Mouse (Mus musculus) hindbrain, embryonic 13.5 days (tissue): Measurements from ENCODE around the gene Zcwpw1. TPM values are rescaled to one million over a fixed set of nuclear protein-coding genes. Genes with fewer than 3 reads are reported as not detected.
"Not testable (repeated sequence)": the region's sequence is repeated elsewhere in the genome, so short reads cannot be mapped to it uniquely, and the experiment has no call there.

Source experiments
- ATAC-seq: fragments of 200-750 bp; cut with Nextera tagmentation; 2 replicates; pipeline ENCODE4 v1.8.0; 2017; ENCODE audit warnings: moderate TSS enrichment; ENCODE audit not compliant: low FRiP score
- H3K27ac ChIP-seq: fragments of 300-500 bp; sonication (generic); 2 replicates; pipeline ENCODE4 v1.5.1; 2015; ENCODE audit warnings: inconsistent platforms, mild to moderate bottlenecking, moderate library complexity
- H3K27me3 ChIP-seq: fragments of 300-500 bp; sonication (generic); 2 replicates; pipeline ENCODE4 v1.6.1; 2015; ENCODE audit warnings: mild to moderate bottlenecking, inconsistent platforms
- H3K36me3 ChIP-seq: fragments of 300-500 bp; sonication (generic); 2 replicates; pipeline ENCODE4 v1.6.1; 2015; ENCODE audit warnings: mild to moderate bottlenecking, inconsistent platforms
- H3K4me1 ChIP-seq: fragments of 300-500 bp; sonication (generic); replicated peaks from 2 replicates; pipeline ENCODE4 v1.6.1; 2015; ENCODE audit warnings: inconsistent platforms
- H3K4me2 ChIP-seq: fragments of 300-500 bp; sonication (generic); 2 replicates; pipeline ENCODE4 v1.6.1; 2015; ENCODE audit warnings: inconsistent platforms, mild to moderate bottlenecking, moderate library complexity
- H3K4me3 ChIP-seq: fragments of 300-500 bp; sonication (generic); 2 replicates; pipeline ENCODE4 v1.5.1; 2015; ENCODE audit warnings: mild to moderate bottlenecking, inconsistent platforms
- H3K9ac ChIP-seq: fragments of 300-500 bp; sonication (generic); 2 replicates; pipeline ENCODE4 v1.6.1; 2015; ENCODE audit warnings: mild to moderate bottlenecking, inconsistent platforms
- H3K9me3 ChIP-seq: fragments of 300-500 bp; sonication (generic); 2 replicates; pipeline ENCODE4 v1.6.1; 2016; ENCODE audit warnings: inconsistent platforms
- WGBS: fragments of 180-500 bp; shearing (Covaris S2); methylation state at CpG from one replicate; pipeline ENCODE4 v1.1.7; 2015; 5-methylcytosine and 5-hydroxymethylcytosine counted together
- polyA plus RNA-seq: library from polyadenylated mRNA; unstranded; fragments of >200 nt; fragmentation: Nextera tagmentation; extraction: Ambion mirVana; gene quantifications from 2 replicates; pipeline ENCODE4 v1.2.1, GENCODE M21; 2015

Gene Zcwpw1
- polyA plus RNA-seq, 1 experiment from 2014 or later, result 10.6 TPM

GRCm38 (mm10) chr5:137871644-137872380, 84.2 kb downstream of the Zcwpw1 start, which contains the start of gene Pilrb2:
TSS of gene Pilrb2 (minus strand) at chr5:137871815.
- not testable (repeated sequence) for H3K36me3 ChIP-seq, H3K27me3 ChIP-seq, H3K4me3 ChIP-seq, ATAC-seq, H3K27ac ChIP-seq, H3K9me3 ChIP-seq, H3K4me1 ChIP-seq, H3K4me2 ChIP-seq, H3K9ac ChIP-seq
- 85% methylated on average over 3 of the region's 3 CpGs for WGBS

Other genes with a start within 250 kb of the Zcwpw1 start
- gene Actl6b, start 234.3 kb upstream of the Zcwpw1 start, polyA plus RNA-seq, result 256 and 271 TPM in 2 replicates
- 3.4 and 3.8 TPM in 2 replicates for gene Tfr2, start 218.0 kb upstream of the Zcwpw1 start, polyA plus RNA-seq
- gene Mospd3, start 186.7 kb upstream of the Zcwpw1 start, polyA plus RNA-seq, result 49.1 and 49.6 TPM in 2 replicates
- 22.8 and 26.4 TPM in 2 replicates for gene Pcolce, start 174.0 kb upstream of the Zcwpw1 start, polyA plus RNA-seq
- 0.17 and 0.21 TPM in 2 replicates for gene Fbxo24, start 158.8 kb upstream of the Zcwpw1 start, polyA plus RNA-seq
- 19.9 and 23.4 TPM in 2 replicates for gene Lrch4, start 158.7 kb upstream of the Zcwpw1 start, polyA plus RNA-seq
- 7.9 and 8.9 TPM in 2 replicates for gene Gm20605, start 158.6 kb upstream of the Zcwpw1 start, polyA plus RNA-seq
- 4.8 and 5.2 TPM in 2 replicates for gene Sap25, start 146.5 kb upstream of the Zcwpw1 start, polyA plus RNA-seq
- gene Irs3, start 142.1 kb upstream of the Zcwpw1 start, polyA plus RNA-seq, result 0.09 and 0.16 TPM in 2 replicates
- 15.6 and 16.4 TPM in 2 replicates for gene Agfg2, start 103.1 kb upstream of the Zcwpw1 start, polyA plus RNA-seq
- 32.9 and 34.1 TPM in 2 replicates for gene Nyap1, start 46.2 kb upstream of the Zcwpw1 start, polyA plus RNA-seq
- 61.1 and 62.5 TPM in 2 replicates for gene Tsc22d4, start 42.1 kb upstream of the Zcwpw1 start, polyA plus RNA-seq
- 40.6 and 44.1 TPM in 2 replicates for gene Ppp1r35, start 8.9 kb upstream of the Zcwpw1 start, polyA plus RNA-seq
- 10.7 and 11.1 TPM in 2 replicates for gene Mepce, start 143 bp upstream of the Zcwpw1 start, polyA plus RNA-seq
- gene Pilra, start 48.5 kb downstream of the Zcwpw1 start, polyA plus RNA-seq, result 0.25 and 0.44 TPM in 2 replicates
- not detected in 2 replicates for gene Pilrb1, start 70.3 kb downstream of the Zcwpw1 start, polyA plus RNA-seq
- gene Pilrb2, start 84.0 kb downstream of the Zcwpw1 start, polyA plus RNA-seq, result not detected in 2 replicates
- not detected in 2 replicates for gene Cyp3a13, start 133.8 kb downstream of the Zcwpw1 start, polyA plus RNA-seq
- 0.77 and 0.83 TPM in 2 replicates for gene Gjc3, start 175.3 kb downstream of the Zcwpw1 start, polyA plus RNA-seq
- gene Azgp1, start 193.7 kb downstream of the Zcwpw1 start, polyA plus RNA-seq, result not detected in 2 replicates
- not detected in 2 replicates for gene Smok3a, start 233.5 kb downstream of the Zcwpw1 start, polyA plus RNA-seq
- not detected in 2 replicates for gene Smok3b, start 233.6 kb downstream of the Zcwpw1 start, polyA plus RNA-seq